Mouse (Mus musculus) heart, adult 11 months (tissue): ENCODE results near the gene Mettl23.

Experiments used
- DNase-seq: peaks from one replicate; pipeline ENCODE4 v3.0.0; 2022

The Mettl23 gene

DNA sequence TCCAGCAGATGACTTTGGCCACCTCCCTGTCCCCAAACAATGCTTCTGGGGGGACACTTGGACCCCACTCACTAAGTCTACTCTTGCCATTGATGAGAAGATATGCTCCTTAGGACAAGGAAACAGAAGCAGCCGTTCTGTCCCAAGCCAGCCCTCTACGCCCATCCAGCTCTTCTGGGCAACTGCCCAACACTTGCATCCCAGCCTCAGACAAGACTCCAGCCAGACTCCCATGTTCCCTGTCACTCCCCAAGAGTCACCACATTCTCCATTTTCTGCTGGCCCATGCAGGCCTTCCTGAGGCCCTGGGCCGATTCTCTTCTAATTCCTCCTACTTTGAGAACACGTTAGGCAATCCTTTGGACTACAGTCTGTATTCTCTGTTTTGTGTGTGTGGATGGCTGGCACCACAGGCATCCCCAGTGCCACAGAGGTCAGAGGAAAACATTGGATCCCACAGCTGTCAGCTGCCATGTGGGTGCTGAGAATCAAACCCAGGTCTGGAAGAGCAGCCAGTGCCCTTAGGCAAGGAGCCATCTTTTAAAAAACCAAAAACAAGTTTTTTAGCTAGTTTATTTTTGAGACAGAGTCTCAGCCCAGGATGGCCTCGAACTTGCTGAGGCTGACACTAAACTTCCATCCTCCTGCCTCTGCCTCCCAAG lies 23.0 kb upstream of the Mettl23 start:
- DNase-seq = peak; percentile 96

DNA sequence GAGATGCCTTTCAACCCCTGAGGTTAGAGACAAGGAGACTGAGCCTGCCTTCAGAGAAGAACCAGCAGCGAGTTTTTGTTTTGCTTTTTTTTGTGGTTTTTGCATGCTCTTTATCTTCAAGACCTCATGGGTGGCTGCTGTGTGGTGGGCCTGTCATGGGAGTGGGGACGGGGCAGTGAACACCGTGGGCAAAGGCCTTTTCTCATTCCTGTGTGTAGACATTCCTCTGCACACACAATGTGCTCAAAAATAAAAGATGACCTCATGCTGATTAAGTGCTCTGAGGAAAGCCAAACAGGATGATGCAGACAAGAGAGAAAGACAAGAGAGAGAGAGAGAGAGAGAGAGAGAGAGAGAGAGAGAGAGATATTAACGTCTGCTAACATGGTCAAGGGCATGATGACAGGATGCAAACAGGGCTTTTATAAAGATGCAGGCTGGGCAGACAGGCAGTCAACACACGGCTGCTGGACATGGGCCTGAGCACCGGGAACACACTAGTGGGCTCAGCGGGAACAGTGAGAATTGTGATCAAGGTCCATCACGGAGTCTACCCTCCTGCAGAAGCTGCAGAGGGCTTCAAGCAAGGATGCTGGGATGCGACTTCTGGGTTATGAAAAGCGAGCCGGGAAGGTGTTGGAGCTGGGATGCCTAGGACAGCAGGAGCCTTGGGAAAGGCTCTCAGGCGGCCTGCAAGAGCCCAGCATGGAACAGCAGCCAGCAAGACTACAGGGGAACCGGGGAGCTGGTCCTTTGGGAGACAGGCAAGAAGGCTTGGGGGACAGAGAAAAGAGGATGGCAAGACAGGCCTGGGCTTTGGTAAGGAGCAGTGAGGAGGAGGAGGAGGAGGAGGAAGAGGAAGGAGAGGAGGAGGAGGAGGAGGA lies 21.8 kb upstream of the Mettl23 start:
- DNase-seq = peak; percentile 96

DNA sequence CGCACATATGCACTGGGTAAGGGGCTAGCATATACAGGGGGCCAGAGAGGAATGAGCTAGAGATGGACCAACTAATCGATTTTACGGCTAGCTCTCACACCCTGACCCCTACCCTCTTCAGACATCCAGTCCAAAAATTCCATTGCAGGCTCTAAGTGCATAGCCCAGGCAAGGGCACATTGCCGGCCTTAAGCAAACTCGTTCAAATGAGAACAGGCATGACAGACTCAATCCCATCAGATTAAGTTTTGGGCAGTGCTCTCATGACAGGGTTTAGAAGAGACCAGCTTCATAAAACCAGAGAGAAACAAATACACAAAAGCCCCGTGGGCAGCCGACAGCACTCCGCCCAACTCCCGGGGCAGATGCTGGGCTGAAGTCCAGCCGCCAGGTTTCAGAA lies 20.9 kb upstream of the Mettl23 start:
- no peak for DNase-seq

DNA sequence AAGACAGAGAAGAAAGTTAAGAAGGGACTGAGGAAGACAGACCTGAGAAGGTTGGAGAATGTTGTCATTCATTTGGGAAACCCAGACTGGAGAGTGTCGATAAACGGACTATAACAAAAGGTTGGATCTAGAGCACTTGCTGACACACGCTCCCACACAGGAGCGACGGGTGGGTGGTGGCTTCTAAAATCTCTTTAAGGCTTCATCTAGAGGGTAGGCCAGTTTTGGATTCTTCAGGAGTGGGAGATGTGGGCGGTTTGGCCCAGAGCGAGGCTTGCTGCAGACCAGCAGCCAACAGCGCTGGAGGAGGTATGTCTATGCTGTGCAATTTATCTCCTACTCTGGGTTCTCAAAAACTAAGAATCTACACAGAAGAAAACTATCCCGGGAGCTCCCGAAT lies 20.5 kb upstream of the Mettl23 start:
- DNase-seq = no peak

DNA sequence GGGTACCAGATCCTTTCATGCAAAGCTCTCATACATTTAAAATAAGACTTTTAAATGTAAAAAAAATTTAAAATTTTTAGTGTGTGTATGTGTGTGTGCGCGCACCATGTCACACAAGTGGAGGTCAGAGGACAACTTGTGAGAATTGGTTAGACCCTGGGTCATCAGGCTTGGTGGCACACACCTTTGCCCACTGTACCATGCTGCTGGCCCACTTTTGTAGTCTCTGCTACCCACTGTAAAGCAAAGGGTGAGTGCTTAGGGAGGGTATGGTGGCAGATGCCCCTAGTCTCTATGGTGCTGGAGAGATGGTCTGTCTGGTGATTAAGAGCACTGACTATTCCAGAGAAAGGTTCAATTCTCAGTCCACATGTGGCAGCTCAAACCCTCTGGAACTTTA lies 19.8 kb upstream of the Mettl23 start:
- DNase-seq = peak; percentile 90

DNA sequence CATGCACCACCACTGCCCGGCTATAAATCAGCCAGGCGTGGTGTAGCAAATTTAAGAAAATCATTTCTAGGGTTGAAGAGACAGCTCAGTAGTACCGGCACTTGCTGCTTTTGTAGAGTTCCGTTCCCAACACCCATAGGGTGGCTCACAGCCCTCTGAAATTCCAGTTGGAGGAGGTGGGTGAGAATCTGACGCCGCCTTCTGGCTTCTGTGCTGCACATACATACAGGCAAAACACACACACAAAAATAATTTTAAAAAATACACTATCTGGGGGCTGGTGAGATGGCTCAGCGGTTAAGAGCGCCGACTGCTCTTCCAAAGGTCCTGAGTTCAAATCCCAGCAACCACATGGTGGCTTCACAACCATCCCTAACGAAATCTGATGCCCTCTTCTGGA lies 19.2 kb upstream of the Mettl23 start:
- DNase-seq = peak; percentile 89

DNA sequence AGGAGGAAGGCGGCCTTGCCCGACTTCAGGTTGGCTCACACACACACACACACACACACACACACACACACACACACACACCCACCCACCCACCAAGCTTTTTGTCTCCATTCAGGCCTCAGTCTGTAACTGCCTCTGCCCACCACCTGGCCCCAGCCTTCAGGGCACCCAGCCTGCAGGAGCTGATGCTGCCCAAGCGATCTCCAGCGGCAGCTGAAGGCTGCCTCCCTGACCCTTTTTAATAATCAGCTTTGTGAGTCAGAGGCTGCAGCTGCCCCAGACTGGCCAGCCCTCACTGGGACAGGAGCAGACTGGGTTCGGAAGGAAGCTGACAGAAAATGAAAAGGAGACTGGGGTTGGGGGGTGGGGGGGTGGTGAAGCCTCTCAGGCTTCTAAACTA lies 17.8 kb upstream of the Mettl23 start:
- DNase-seq = peak; percentile 92

DNA sequence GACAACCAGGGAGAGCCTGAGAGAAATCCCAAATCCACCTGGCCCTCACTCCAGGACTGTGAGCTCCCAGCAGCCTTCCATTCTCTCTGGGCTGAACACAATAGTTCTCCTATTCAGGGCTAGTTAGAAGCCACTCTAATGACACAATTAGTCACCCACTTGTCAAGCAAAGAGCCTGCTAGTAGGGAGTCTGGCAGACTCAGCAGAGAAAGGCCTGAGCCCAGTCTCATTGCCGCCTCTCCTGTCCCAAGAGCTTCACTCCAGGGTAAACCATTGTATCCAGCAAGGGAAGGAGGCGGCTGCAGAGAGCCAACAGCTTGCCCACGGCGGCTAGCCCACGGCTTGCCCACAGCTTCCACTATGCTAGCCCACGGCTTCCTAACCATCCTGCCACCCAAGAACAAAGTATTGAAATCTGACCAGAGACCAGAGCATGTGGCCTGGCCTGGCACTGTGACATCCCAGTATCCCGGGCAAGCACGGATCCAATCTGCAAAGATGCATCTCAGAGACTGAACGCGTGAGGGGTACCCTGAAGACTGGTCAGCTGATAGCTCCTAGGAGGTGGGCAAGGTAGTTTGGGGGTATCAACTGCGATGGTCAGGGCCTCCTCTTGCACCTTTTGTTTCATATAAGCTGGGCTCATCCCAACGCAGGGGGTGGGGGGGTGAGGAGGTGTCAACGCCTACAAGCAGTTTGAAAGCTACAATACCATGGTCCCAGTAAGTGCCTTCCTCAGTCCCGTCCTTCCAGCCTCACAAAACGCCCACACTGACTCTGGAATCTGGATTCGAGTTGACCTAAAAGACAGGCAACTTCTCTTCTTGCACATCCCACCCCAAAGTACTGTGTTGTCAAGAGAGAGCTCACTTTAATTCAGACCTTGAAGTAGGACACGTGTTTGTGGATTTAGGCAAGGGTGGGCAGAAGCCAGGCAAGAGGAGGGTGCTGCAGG lies 16.3 kb upstream of the Mettl23 start:
- DNase-seq = peak; percentile 94

DNA sequence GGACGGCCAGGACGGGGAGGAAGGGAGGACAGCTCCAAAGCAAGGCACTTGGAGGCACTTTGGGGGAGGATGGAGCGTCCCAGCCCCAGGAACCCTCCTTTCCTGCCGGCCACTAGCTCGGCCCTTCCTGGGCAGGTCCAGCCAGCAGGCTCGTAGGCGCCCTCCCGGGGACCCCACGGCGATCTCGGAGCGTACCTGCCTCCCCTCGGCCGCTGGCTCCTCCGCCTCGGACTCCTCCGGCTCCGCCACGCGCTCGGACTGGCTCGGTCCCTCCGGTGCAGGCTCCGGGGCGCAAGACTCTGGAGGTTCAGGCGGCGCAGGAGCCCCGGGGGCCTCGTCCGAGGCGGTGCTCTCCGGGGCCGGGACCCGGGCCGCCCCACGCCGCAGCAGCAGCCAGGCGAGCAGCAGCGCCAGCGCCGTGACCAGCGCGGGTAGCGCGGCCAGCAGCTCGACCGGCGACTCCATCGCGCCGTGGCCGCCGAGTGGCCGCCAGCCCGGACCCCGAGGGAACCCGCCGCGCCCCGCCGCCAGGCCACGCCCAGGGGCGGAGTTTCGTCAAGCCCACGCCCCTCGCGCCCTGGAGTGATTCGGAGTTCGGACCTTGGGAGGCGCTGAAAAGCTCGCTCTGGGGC lies 15.4 kb upstream of the Mettl23 start, which contains the start of gene Mxra7:
Mxra7 (minus strand) TSS at position 513 of the 632 bp plus-strand sequence.
- DNase-seq = peak; percentile 99

DNA sequence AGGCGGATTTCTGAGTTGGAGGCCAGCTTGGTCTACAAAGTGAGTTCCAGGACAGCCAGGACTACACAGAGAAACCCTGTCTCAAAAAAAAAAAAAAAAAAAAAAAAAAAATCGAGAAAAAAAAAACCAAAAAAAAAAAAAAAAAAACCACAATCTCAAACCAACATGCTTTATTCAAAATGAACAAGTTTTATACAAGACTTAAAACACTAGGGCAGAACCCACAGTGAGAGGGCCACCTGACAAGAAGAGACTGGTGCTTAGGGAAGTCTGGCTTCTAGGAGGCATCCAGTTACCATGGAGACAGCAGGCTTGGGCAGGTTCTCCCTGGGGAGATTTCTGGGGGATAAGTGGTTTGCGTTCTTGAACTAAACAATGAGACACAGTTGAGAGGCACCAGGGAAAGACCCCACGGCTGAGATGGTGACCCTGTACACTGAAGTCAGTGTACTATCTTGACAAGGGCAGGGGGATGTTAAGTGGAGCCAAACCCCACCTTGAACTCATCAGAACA lies 10.8 kb upstream of the Mettl23 start:
- DNase-seq = peak; percentile 87

DNA sequence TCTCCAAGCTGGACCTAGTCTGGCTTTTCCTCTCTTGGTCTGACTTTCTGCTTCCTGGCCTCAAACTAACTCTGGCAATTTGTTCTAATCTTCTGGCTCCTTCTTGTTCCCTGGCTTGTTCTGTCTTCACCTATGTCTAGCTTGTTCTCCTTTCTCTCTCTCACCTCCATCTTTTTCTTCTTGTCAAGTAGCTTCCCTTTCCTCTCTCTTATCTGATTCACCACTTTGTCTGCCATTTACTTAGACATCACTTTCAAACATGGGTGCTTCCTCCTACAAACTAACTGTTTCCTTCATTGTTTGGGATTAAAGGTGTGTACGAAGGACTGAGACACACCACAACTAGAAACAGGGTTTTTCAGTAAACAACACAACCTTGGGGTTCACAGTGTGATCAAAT lies 8.1 kb upstream of the Mettl23 start:
- no peak for DNase-seq

DNA sequence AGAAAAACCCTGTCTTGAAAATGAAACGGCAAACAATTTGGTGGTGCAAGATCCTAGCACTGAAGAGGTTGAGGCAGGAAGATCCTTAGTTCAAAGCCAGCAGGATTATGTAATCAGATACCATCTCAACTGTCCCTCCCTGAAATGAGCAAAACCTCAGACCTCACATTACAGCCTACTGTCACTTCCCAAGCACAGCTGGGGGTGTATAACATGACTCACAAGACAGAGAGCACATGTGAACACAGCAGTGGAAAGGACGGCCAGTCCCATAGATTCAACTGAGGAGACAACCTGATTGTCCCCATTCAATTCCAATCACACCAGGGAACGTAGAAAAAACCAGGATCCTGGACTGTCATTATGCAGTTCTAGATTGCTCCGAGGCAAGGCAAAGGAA lies 6.8 kb upstream of the Mettl23 start:
- no peak for DNase-seq

DNA sequence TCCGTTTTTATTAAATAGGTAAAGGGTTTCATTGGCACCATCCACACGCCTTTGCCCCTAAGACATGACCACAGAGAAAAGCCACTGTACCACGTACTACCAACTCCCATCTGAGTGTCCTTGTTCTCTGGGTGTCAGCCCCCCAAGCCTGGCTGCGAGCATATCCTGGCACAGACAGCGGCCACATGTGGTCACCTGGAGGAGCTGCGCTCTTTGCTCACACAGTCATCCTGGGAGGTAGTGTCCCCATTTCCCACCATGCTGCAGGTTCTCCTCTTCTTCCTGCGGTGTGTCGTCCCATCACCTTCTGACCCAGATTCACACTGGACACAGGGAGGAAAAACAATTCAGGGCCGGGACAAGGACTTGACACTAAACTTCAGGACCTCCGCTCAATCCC lies 5.6 kb upstream of the Mettl23 start:
- DNase-seq = peak; percentile 90

DNA sequence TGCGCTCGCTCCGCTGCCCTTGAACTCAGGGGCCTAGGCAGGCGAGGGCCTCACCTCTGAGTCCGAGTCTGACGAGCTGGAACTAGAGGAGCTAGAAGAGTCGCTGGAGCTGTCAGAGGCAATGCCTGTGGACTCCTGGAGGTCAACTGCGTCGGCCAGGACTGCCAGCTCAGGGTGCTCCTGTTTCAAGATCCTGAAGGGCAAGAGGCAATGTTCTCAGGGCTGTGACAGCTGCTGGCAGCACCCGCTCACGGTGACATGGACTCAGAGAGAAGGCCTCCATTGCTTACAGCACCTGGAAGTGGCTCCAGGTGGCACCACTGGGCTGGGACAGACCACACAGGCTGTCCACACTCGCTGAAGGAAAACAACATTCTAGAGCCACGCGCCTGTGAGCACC lies 4.1 kb upstream of the Mettl23 start:
- DNase-seq = peak; percentile 93

DNA sequence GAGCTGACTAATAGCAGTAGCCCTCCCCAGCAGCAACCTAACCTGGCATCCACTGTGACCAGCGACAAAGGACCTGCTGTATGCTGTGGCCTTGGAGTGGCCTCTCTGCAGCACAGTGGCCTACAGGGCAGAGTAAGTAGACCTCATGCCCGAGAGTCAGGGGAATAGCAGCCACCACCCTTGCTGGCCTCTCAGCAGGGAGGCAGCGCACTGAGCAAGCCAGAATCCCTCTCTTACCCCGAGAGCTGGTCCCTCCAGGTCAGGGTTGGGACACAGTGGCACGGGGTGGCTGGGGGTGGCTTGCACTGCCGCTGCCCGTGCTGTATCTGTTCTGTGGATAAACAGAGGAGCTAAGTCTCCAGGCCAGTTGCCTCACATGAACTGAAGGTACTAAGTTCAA lies 3.5 kb upstream of the Mettl23 start:
- peak; percentile 94 for DNase-seq

DNA sequence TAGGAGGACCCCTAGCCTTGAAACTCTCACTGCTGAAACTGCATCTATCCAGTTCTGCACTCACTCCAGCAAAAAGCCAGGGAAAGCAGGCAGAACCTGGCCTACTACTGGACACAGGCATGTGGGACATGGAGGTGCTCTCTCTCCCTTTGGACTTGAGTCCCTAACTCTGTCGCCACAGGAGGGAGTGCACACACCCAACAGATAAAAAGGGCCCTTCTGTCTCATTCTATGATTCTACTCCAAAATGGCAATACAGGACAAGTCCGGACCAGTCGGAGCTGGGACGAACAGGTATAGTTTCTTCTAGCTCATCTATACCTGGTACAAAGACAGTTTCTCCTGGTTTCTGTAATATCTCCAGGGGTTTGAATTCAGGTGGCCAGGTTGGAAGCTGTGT lies 2.3 kb upstream of the Mettl23 start:
- no peak for DNase-seq

DNA sequence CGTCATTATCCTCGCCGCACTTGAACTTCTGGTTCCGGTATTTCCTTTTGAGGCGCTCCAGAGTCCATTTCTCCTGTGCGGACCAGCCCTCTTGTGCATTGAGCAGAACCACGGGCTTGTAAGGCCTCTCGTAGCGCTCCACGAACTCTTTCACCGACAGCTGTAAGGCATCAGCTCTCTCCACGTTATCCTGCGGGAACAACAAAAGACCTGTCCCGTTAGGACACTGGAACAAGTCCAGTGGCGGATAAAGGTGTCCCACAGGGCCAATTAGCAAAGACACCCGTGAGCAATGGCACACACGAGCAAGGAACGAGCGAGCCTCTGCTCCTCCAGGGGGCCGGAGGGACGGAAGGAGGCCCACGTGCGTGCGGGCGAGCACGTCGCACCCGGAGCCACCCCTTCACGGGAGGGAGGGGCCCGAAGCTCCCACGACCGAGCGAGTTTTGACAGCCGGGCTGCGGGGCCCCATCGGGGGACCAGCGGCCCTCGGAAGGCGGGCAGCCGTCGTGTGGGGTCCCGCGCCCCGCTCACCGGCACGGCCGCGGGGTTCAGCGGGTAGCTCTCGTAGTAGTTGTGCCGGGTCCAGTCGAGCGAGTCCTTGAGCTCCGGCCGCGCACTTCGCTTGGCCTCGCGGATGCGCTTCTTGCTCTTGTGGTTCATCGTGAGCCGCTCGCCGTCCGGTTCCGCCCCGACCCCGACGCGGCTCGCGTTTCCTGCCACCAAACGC lies 382 bp upstream of the Mettl23 start:
- DNase-seq = peak; percentile 98

DNA sequence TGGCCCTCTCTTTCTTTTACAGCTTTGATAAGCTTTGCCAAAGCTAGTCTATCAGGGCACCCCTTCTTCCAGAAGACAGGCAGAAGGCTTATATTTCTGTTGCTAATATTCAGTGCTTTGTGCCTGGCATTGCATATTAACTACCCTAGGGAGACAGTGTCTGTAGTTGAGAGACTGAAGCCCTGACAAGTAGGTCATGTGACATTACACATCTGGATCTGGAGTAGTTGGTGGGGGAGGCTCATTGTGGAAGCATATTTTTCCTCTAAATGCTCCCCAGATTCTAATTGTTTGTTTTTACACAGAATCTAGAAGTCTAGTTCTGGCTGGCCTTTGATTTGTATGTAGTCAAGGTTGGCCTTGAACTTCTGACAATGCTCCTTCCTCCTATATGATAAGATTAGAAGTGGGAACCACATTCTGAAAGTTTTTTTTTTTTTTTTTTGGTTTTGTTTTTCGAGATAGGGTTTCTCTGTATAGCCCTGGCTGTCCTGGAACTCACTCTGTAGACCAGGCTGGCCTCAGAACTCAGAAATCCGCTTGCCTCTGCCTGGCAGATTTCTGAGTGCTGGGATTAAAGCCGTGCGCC lies 3.6 kb downstream of the Mettl23 start:
- no peak for DNase-seq

DNA sequence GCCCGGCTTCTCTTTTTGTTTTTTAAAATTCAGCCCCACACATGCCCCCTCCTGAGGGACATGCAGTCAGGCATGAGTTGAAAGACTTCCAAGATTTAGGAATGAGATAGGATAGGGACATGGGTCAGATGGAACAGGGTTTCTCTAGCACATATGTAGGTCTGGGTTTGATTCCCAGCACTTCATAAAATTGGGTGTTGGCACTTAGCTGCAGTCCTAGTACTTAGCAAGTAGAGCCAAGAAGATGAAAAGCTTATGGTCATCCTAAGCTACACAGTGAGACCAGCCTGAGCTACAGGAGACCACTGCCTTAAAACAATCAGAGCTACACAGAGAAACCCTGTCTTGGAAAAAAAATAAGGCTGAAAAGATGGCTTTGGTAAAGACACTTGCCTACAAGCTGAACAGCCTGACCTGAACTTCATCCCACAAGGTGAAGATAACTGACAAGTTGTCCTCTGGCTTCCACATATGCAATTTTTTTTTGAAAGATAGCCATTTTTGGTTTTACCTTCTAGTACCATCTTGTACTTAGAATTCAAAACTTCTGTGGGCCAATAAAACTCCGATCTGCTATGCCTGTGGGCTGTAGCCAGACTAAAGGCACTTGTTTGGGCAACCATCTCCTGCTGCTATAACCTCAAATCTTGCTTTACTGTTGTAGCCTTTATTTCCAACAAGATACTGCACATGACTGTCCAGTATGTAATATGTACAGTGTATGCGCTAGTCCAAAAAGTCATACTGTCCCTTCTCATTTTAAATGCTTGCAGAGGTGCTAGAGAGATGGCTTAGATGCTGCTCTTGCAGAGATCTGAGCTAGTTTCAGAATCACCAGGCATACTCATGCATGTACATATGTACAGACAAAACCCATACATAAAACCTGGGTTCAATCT lies 4.4 kb downstream of the Mettl23 start:
- no peak for DNase-seq
